Mouse (Mus musculus) adrenal gland, postnatal 25 days (tissue): ENCODE measurements at regions not wholly inside any gene's neighbourhood (a gene's known extent, or its start where the extent isn't known, plus 50 kb on each side); places are given as distances from the start of the nearest gene placed in this dataset.

Experiments used
- DNase-seq: peaks from one replicate; pipeline ENCODE4 v3.0.0; 2021; ENCODE audit warnings: mixed read lengths

DNA sequence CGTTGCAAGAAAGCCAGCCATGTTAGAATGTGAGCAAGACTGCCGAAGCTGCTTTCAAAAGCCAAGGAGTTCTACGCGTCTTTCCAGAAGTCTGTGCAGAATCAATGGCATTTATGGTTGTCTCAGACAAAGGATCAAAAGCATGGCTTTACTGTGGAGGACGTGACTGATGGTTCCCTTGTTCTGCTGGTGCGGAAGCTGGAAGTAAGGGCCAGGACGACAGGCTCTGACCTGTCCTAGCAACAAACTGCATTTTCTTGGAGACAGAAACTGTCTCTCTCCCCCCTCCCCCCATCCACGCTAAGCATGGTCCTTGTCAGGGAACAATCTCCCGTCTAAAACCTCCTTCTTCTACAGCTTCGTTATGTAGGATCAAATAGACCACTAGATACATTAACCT lies 2780.3 kb upstream of the Gm7489 start:
- no peak for DNase-seq

DNA sequence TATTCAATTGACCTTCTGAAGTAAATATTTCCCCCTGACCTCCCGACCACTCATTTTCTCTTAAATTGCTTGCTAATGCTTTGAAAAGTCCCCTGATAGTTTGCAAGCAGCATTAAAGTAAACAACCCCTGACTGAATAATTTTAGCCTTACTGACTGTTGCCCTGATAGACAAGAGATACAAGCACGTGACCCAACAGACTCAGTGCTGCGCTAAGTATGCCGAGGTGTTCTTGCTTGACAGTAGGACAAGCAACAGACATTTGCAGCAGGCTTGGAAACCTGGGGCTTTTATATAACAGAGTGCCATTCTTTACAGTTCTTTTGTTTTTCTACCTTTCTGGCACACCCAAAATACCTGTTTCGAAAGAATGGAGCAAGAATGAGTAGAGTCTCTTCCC lies 2779.9 kb upstream of the Gm7489 start:
- no peak for DNase-seq

DNA sequence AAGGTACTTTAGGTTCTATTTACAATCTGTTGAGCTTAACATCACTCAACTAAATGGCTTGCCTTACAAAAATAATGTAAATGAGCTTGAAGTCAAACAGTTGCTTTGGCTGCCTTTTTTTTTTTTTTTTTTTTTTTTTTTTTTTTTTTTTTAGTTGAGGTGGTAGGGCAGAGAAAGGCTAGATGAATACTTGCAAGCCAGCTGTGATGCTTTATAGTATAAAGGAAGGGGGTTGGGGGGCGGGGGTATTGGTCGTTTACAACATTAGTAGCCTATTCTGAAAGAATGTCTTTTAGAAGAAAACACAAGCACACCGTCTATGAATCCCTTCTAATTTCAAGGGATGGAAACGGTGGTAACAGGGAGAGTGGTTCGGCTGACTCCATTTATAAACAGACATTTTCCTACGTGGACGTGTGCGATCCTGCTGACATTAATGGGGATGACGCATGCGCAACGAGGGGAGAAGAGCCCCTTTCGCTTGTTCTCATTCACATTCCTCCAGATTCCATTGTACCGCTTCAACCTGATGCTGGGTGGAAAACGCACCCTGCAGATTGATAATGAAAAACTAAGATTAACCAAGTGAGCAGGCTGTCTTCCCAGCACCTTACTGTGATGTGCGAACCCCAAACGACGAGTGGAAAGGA lies 2779.2 kb upstream of the Gm7489 start:
- DNase-seq, result no peak

DNA sequence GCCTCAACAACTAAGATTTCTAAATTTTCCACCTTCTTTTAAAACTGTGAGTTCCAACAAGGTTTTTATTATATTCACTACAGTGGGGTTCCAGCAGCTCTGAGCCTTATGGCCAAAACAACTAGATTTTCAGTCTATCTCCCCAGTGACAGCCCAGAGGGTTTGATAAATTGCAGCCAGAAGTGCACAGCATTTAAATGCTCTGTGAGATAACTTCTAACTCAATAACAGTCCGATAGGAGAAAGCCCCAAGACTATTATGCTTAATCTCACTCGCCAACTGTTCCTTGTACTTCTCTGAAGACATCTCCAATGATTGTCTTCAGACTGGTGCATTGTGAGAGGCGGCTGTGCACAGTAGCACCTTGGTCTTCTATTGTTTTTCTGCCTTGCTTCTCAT lies 2774.5 kb upstream of the Gm7489 start:
- no peak for DNase-seq

DNA sequence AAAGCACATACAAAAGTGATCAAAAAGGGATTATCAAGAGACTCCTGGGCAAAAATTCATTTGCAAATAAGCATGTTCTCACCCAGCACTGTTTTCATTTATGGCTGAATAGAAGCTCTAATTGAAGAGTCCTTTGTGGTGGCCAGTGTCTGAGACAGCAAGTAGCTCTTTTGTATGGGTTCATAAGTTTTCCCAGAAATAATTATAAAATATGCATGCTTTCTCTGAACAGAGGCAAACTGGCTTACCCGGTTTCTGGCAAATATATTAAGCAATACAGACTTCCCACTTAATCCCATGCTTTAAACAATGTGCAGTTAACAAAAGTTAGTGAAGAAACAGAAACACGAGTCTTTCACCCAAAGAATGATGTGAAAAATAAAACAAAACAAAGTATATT lies 2758.8 kb upstream of the Gm7489 start:
- DNase-seq, result no peak

DNA sequence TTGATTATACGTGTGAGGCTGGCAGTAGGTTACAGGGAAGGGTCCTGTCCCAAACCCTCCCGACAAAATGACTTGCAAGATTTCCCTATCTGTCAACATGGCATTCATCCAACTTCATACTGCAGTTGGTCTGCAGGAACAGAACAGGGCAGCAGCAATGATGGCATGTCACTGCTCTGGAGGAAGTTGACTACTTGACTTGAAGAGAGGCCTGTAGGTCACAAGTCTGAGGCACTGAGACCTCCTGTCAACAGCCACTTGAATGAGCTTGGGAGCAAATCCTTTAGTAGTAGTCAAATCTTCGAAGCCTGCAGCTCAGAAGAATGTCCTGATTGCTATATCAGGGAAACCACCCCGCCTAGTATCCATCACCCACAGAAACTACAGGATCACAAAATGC lies 2753.7 kb upstream of the Gm7489 start:
- no peak for DNase-seq

DNA sequence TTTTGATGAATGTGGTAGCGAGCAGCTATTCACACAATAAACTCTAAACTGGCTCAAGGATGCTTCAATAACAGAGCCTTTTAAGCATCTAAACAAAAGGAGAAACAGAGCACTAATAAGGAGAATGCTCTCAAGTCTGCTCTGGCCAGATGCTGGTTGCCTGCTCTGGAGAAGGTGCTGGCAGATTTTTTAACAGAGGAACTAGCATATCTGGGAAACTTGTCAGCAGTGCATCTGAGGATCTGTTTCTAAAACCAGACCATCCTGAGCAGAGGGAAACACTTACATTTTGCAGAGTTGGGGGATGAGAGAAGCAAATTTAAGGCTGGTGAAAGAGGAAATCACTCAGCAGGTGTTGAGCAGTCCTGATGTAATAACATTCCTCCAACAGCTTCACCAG lies 2748.6 kb upstream of the Gm7489 start:
- DNase-seq, result no peak

DNA sequence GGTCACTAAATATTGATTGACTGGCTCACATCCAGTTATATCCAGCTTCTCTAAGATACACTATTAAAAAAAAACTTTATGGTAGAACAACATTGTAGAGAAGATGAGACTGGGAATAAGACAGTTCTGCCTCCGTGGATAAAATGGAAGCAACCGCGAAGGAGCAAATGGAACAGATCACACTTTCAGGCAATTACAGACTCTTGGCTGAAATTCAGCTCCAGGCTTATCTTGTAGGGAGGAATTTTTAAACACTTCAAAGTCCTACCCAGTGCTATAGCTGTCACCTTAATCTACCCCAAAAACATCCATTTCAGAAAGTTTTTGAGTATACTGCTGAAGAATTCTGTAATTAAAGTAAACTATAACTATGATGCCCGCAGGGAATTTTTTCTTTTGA lies 2745.2 kb upstream of the Gm7489 start:
- no peak for DNase-seq

DNA sequence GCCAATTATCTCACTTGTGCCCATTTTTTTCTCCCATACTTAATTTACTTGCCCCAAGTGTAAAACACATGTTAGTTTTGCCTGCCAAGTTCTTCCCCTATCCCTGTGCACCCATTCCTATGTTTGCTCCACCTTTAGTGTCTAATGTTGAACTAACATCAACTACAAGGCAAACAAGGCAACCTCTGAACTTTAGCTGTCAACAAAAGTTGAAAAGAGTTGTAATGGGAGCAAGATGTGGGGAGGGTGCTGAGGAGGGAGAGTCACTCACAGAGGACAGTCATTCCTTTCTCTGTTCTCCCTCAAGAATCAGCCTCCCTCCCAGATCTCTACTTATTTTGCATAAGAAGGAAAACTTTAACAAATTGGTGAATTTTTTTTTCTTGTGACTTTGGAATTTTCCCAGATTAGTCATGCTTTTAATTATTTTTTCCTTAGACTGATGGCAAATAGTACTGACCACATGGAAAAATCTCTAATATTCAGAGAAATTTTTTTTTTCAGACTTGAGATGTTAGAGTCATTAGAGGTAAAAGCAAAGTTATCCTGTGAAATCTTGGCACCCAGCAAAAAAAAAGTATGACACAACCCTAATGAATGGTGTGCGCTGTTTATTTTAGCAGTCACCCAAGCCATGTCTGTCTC lies 2710.6 kb upstream of the Gm7489 start:
- DNase-seq, result no peak

DNA sequence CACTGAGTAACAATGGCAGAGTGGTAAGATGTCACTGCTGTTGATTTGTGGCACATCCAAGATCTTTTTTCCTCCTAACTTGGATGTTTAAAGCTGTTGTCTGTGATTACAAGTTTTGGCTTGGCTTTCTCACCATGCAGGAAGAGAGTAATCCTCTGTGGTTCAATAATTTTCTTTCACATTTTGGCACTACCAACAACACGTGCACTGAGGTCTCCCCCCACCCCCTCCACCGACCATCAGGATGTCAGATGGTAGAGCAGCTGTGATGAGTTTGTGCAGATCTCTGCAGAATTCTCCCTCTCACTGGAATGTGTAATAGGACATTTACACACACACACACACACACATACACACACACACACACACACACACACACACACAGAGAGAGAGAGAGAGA lies 2708.2 kb upstream of the Gm7489 start:
- DNase-seq, result no peak

DNA sequence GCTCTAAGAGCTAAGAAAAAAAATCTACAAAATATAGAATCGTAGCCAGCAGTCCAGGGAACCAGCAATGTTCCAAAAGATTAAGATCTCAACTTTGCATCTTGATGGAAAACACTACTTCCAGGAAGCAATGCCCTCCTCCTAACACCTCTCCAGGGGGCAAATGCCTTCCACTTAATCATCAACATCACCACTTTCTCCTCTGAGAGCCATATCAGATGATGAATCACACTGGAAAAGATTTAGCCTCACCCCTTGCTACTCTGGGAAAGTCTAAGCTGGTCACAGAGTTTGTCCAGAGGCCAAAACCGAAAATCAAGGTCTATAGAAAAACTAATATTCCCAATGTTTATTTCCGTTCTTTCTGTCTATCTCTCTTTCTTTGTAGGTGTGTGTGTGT lies 2695.6 kb upstream of the Gm7489 start:
- DNase-seq, result no peak

DNA sequence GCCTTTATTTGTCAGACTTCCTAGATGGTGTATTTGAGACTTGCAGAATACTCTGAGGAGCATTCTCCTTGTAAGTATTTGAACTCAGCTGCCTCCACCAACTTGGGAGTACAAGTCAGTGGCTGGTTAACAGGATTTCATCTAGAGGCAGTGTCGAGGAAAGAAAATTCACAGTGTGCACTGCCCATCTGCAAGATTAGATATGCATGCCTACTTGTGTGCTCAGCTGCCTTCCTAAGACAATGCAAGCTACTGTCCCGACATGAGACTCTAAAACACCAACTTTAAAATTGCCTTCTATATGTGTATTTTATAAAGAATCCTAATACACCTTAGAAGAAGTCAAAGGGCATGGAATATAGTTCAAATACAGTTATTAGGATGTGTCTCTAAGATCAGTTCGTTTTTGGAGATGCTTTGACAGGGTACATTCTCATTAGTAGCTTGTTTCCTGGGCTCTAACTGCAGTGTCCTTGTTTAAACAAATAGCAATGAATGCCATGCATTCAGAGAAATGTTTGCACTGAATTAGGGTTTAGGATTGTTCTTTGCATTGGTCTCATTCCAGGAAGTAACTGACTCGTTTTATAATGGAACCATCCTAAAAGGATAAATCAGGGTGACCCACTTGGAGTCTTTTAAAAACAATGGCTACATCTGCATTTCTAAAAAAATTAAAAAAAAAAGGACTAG lies 2687.1 kb upstream of the Gm7489 start:
- no peak for DNase-seq

DNA sequence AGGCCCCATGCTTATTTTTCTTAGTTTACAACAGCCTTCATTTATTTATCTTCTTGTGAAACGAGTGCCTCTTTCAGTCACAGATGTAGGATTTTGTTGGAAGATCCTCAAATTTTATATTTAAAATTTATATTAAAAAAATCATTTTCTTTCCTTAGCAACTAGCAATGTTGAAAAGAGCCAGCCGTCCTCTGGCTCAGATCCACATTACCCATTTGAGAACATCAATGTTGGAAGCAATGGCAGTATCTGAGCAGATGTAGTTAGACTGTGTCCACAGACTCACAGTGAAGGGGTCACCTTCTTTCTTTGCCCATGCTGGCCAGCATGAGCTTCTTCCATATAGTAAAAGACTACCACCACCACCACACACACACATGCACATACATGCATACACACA lies 2681.4 kb upstream of the Gm7489 start:
- no peak for DNase-seq

DNA sequence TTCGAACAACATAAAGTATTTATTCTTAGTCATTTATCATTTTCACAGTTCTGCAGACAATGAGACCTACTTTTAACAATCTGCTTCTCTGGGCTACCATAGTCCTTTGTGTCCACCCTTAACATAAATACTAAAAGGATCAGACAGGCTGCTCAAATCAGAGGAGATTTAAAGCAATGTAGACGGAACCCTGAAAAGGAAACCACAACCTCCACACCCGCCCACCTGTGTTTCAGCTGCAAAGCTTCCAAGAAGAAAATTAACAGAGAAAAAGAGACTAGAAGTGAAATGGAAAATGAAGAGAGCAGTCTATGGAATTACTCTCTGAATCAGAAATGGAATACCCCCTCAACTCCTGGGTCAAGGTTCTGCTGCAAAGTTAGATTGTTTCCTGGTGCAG lies 2678.7 kb upstream of the Gm7489 start:
- no peak for DNase-seq

DNA sequence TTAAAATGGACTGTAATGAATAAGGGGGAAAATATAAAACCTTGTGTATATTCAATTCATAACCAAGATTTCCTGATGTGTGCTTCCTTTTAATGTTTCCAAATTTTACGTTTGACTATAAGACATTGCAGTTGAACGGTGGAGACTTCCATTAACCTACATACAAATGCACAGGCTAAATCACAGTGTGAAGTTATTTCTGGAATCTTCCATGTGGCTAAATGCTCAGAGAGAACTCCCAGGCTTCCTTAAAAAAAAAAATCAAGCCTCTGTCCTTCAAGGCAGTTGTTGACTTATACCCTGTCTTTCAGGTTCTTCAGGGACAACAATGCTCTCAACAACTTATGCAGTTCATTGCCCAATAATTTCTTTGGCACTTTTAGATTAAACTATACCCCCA lies 2677.9 kb upstream of the Gm7489 start:
- no peak for DNase-seq

DNA sequence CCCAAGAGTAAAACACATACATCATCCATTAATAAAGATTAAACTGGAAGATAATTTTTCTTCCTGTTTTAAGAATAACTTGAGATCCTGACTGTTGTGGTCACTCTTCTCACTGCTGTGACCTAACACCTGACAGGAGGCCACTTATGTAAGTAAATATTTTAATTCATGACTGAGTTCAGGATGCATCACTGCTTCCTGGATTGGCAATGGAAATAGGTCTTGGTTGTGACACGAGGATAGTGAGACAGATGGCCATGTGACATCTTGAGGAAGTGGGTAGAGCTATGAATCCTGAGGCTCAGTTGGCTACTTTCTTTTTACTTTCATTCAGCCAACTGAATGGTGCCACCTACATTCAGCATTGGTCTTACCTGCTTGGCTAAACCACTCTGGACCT lies 2649.8 kb upstream of the Gm7489 start:
- no peak for DNase-seq

DNA sequence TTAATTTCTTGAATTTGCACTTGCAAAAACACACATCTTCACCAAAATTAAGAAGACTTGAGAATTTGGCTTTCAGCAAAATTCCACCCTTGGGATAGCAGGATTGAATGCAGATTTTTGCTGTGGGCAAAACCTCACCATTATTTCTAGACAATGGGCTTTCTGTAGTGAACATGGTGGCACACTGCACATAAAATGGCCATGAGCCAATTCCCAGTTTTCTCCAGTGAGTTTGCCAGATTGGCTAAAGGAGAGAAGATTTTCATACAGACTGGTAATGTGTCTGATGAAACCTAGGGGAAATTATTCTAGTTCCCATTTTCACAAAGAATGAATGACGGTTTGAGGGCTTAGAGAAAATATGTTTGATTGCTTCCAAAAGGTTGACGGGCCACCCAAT lies 2640.1 kb upstream of the Gm7489 start:
- no peak for DNase-seq

DNA sequence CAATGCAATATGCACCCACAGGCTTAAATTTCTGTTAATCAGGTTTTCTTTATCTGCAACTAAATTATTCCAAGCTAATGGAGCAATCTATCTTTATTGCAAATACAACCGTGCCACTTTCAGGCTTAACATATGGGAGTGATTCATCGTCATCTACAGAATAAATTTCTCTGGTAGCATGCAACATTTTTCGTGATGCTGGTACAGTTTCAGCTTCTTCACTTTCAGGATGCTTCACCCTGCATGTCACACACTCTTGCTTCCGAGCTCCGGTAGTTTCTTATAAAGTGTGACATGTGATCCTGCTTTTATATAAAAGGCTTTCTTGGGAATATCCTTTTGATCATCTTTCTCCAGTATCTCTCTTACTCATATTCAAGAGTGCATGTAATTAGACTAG lies 2637.4 kb upstream of the Gm7489 start:
- no peak for DNase-seq

DNA sequence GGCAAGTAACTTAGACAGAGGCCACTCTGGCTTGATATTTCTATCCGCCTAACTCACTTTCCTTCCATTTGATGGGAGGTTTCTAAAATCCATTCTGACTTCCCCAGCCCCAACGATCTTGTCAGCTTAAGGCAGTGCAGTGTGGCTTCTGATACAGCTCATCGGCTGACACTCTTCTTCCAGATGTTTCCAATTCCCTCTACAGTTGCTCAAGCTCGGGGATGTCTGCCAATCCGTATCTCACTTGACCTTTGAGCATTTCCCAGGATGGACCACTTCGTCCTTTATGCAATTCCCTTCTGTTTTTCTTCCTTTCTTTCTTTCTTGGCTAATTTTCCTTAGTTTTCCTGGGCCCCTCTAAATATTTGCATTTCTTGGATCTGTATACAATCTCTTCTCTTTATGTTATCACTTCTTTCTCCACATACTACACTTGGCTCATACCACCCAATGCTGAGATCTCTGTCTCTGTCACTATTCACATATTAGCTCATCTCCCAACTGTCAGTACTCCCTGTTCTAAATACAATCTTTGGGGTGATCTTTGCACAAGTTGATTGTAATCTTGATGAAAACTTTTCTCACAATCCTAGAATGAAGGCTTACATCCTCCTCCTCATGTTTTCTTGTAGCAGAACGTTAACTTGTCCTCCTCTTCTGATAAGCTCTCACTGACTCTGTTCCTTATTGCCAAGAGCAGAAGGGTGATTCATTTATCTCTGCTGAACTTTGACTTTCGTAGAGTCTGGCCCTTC lies 2636.5 kb upstream of the Gm7489 start:
- no peak for DNase-seq

DNA sequence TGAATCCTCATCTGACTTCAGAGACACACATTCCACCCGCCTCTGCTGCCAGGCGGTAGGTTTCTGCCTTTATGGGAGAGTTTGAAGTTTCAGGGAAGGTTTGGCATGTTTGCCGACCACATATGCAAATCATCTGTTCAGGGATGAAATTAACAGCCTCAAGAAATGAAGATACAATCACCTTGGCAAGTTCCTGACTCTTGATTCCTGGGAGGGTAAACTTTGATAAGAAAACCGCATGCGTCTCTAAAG lies 2636.0 kb upstream of the Gm7489 start:
- no peak for DNase-seq

DNA sequence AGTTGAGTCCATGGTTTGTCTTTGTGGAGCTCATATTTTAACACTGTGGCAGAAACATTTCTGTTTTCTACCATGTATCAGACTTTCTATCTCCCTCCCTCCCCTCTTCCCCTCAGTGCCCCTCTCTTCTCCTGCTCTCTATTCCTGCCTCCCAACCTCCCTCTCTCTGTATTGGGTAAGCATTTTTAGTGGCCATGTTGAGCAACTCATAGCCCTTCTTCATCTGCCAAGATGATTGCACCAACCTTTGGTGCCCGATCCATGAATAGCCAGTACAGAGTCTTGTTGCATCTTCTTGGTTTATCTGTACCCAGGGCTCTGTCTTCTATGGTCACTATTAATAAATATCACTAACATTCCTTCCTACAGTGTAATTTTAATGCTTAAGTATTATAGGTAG lies 2630.6 kb upstream of the Gm7489 start:
- no peak for DNase-seq

DNA sequence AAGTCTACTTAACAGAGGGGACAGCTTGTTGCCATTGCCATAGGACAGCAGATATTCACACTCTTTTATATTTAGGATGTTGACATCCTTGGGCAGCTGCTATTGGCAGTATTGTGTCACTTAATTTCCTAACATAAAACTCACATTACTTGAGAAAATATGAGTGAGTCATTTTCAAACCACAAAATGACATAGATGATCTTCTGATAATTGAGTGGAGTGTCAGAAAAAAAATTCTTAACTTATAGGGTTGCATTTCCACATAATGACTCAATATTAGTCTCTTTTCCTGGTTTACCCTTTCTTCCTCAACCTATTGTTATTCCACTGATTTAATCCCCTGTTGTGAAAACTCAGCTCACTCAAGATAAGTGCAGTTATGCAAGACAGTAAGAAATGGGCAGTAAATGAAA lies 2629.5 kb upstream of the Gm7489 start:
- DNase-seq, result no peak

DNA sequence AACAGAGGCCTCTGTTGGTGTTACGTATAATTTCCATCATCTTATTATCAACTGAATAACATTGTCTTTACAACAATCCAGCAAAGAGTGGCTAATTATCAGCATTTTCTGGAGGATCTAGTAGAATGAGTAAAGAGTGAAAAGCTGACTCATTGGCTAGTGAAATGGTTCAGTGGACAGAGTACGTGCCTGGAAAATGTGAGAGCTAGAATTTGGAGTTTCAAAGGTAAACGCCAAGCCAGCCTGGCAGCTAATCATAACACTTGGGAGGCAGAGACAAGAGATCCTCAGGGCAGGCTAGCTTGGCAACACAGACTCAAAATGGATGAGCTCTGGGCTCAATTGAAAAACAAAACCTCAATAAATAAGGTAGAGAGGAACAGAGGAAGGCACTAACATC lies 2628.0 kb upstream of the Gm7489 start:
- no peak for DNase-seq
